Mouse (Mus musculus) megakaryocyte progenitor cell, adult 5-6 weeks (primary cell): ENCODE results near the gene Tapt1. TPM values are rescaled to one million over a fixed set of nuclear protein-coding genes. Genes with fewer than 3 reads are reported as not detected.

Experiments
- ATAC-seq: replicated peaks from 2 replicates; pipeline ENCODE4 v1.8.0; 2016; ENCODE audit warnings: mild to moderate bottlenecking, moderate TSS enrichment, inconsistent platforms; ENCODE audit not compliant: poor library complexity
- total RNA-seq, 2 experiments: library from RNA; stranded (forward) in 1 of 2; stranded (reverse) in 1 of 2; fragments of 157-497, 149-512 nt in 1 of 2; fragments of 200-1000 nt in 1 of 2; gene quantifications; 2 replicates each; pipeline versions ENCODE4 v1.2.3 to v1.2.4; 2015 to 2017

The Tapt1 gene
- total RNA-seq, 2 experiments from 2014 or later = 72.6 to 75.2 TPM

DNA sequence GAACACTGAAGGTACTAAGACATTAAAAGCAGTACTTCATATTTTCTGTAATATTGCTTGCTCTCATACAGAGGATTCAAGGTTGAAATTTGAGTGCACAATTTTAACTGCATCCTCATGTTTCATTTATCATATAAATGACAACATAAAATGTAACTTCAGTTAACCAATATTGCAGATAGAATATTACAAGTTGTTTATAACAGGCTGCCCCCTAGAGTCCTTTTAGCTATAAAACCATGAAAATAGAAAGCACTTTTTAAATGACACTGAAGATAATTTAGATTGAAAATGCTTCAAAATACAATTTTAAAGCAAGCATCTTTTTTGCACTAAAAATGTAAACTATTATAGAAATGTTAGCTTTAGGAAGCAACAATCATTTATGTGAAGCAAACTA, 24.8 kb downstream of the Tapt1 start:
- no peak for ATAC-seq

DNA sequence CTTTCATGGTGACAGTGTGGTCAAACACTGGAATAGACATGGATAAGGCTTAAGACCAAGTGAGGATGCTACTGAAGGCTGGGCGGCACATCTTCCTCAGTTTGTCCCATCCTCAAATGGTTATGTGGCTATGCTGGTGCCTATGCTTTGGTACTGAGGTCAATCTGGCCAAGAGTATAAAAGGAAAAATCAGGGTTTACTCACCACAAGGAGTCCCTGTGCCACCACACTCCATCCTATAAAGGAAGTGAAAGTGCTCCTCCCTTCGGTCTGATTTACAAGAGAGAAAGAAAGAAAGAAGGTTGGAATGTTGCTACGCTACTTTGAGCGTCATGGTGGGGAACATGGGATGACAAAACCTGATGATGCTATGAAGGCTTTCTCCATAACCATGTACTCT, 27.3 kb downstream of the Tapt1 start:
- ATAC-seq = peak; percentile 26; the same call in 1 of the 2 replicates

DNA sequence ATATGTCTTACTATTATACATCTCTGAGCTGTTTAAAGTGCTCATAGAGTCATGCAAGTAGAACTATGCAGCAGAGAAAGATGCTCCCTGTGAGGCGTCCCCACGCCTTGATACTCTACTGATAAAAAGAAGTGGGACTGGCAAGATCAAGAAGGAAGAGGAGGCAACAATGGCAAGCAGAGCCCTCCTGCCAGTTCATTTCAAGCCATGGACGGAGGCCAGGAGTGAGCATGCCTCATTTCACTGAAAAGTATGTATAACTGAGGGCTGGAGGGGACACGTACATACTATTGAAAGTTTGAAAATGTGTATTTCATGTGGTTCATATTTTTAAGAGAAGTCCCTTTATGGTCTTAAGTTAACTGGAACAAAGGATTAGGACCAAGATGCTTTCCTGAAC, 28.0 kb downstream of the Tapt1 start:
- ATAC-seq = no peak

DNA sequence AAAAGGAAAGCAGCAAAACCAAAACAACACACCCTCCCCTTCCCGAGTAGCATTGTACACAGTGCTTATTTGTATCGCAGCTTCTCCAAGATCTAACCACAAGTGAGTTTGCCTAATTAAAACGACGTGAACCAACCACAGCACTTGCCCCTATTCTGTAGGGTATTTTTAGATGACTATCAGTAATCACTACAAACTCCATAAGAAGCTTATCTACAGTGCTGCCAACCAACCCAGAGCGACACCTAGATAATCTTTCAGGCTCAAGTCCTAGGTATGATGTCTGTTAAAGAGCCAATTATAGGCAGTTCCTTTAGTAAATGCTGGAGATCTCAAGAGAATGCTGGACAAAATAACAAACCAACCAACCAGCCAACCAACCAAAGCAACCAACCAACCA, 28.6 kb downstream of the Tapt1 start:
- ATAC-seq = no peak; the same call in 1 of the 2 replicates

DNA sequence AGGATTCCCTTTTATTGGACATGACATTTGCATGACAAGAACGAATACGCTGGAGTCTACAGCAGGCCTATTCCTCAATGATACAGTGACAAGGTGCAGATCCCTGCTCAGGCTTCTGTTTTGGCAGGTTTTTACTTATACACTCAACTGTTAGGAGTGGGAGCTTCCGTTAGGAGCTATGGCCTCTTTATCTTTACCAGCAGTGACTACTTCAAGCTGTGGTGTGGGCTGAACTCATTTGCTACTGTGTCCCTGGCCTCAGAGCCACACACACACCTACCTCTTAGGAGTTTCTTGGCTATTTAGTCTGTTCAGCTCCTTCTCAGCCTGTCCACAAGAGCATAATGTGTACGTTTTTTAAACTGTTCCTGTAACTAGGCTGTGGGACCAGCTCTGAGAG, 30.3 kb downstream of the Tapt1 start:
- peak; percentile 87 for ATAC-seq

DNA sequence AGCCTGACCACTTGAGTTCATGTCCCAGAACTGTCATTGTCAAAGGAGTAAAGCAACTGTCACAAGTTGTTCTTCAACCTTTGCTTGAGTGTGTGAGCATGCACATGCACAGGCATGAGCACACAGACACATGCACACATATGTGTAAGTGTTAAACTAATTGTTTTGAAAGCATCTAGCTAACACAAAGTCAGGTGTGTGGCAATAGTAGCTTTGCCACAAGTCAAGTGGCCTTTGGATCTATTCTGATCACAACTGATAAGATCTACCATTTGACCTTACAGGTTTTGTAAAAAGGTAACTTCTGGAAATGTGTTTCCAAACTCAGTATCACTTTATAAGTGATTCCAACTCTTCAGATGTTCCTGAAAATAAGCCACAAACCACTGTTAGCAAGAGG, 39.1 kb downstream of the Tapt1 start:
- ATAC-seq = no peak

DNA sequence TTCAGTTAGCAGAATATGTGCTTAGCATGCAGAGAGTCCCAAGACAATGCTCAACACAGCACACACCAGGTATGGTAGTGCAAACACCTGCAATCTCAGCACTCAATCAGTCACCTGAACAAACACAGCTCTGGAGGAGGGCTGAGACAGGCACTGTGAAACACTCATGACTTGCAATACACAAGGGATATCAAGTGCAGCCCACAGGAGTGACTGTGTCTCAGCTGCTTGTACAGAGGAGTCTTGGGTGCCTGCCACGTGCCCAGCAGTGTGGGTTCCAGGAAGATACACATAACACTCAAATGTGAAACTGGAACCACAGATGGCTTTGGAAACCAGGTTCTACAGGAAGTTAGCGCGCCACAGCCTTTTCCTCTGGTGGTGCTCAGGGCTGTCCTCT, 44.8 kb downstream of the Tapt1 start:
- peak; percentile 86 for ATAC-seq

DNA sequence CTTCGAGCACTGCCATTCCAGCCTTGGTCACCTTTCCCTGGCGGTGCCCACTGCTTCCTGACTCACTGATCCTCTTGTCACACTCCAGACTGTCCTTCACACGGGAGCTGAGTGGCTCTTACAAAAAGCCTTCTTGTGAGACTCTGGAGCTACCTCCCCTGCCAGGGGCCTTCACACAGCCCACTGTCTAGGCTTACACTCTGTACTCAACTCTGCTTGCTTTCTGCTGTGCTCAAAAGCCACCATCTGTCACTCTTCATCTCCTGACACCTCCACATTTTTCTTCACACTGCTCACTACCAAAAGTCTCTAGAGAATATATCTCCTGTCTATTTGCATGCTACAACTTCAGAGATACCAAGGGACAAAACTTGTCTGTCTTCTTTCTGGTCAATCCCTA, 46.0 kb downstream of the Tapt1 start:
- ATAC-seq = no peak

DNA sequence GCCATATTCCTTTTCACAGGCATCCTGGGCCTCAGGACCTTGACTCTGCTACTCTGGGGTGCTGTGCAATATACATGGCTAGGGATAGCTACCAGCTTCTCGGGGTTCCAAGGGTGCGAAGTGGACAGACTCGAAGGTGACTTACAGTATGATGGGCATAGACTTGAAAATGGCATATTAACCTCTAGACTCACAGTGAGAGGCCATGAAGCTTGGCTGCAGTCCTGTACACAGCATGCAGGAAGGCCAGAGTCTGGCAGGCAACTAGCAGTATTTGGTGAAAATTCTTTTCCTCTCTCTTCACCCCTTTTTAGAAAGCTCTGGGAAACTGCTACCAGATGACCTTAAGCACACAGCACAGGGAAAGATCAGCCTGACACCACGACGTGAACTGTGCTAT, 52.4 kb downstream of the Tapt1 start:
- ATAC-seq = no peak

DNA sequence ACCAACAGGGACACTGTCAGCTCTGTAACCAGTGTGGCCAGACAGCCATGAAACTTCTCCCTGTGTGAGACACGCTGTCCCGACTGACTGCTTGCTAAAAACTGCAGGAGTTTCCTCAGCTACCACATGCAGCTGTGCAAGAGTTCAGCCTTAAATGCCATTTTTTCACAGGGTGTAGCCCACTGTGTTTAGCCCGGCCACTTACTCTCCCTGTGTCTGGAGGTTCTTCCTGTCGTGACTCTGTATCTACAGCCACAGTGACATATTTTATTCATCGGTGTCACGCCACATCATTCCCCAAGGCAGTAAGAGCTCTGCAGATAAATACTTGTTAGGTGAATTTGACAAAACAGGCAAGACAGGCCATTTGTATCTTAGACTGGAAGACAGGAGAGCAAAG, 59.6 kb downstream of the Tapt1 start:
- ATAC-seq = no peak

DNA sequence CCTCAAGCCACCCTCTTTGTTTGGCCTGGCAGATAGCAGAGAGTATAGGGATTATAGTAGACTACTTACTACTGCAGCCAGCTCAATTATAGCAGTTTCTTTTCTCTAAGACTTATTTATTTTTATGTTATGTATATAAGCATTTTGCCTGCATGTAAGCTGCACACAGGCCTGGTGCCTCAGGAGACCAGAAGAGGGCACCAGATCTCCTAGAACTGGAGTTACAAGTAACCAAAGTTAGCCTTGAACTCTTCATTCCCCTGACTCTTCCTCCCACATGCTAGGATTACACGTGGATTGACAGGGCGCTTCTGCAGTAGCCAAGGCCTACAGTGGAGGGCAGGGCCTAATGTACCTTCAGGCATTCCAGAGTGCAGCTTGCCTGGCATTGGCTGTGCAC, 60.6 kb downstream of the Tapt1 start:
- peak; percentile 83 for ATAC-seq

DNA sequence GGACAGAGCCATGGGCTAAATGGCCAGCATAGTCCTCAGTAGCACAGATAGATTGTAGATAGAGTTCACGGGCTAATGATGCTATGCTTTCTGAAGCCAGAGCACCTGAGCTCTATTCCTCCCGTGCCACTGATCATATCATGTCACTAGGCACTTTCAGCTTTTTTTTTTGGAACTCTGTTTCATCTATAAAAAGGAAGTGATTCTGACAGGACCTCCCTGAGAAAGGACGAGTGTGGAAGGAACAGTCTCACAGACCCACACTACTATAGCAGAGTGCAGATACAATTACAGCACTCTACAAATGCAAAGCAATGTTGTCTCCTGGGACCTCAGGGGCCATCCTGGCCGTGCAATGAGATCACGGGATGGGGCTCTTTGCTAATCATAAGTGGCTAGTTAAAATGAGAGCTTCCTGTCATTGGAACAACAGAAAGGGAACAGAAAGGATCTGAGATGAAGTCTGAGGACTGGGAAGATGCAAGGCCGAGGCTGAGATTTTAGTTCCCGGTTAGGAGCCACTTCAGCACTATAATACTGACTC, 62.1 kb downstream of the Tapt1 start:
- ATAC-seq = no peak

DNA sequence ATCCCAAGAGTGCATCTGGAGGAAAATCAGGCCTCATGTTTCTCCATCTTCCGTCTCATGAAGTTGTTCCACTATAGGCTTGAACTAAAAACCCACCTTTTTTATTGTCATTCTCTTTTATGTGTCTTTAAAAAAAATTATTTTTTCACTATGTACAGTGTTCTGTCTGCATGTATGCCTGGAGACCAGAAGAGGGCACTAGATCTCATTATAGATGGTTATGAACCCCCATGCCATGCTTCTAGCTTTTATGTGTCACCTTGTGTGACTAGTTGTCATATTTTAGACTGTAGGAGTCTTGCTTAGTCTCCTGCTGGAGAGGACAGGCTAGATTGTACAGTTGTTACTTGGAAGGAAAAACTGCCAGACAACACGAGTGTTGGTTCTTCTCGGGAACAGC, 63.1 kb downstream of the Tapt1 start:
- no peak for ATAC-seq

DNA sequence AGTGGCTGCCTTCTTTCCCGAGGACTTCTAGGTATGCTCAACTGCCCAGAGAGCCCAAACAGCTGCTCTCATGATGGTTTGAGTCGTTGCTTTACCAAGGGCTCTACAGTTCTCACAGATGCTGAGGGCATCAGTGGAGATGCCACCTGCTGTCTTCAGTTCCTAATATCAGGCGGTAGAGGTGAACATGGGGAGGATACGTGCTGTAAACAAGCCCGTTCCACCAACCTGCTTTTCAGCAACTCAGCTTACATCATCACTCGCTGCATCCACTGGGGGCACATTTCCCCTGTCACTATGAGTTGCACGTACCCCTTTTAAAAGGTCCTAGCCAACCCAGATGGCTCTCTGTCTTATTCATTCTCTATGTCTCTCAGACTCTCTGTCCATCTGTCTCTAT, 63.6 kb downstream of the Tapt1 start:
- ATAC-seq = no peak

DNA sequence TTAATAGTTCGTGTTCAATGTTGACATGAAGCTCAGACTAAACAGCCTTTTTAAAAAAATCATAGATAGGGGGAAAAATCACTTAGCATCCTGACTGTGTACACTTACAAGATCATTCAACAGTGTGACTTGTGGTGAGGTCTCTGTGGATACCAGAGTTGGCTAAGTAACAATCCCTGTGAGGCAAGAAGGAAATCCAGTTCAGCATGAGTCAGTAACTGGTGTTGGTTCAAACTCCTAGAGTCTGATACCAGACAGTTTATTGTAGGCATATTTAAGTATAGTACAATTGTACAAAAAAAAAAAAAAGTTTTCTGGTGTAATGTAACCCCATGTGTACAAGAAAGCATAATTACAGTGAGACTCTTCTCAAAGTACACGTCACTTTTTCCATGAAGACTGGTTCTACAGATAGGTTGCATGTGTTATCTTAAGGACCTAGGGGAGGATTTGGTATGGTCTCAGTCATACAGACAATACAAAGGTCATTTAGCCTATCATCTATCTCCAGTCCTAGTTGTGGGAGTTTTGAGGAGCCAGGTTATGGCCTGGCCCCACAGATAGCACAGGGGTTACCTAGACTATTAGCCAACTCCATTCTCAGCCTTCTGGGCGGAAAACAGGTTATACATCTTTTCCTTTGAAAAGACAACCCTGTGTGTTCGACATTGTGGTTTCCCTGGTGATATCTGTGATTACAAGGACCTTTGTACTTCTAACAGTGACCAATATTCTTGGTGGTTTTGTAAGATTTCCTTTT, 66.6 kb downstream of the Tapt1 start:
- ATAC-seq = peak; percentile 53

DNA sequence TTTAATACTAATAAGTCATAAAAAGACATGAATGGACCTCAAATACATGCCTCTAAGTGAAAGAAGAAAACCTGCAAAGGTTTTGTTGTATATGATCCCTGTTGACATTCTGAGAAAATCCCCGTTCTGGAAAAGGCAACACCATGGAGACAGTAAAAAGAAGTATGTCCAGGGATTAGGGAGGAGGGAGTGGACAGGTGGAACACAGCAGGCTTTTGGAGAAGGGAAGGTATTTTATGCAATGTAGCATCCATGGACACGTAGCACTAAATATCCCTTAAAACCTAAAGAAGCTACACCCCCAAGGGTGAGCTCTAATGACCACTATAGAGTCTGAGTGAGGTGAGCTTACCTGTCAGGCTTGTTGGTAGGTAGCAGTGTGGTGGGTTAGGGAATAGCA, 67.2 kb downstream of the Tapt1 start:
- no peak for ATAC-seq

DNA sequence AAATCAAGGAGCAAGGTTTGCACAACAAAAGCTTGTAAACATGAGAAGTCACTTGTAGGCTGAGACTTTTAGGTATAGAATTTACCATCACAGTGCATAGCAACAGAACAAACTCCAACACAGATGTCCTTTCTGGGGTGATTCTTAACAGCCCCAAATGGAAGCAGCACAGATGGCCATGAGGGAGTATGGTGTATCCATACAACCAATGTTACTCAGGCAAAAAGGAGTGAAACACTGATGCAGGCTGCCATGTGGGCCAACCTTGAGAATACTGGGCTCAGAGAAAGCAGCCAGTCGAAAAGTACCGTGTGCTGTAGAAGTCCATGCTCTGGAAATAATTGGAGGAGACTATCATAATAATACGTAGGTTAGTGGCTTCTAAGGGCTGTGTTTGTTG, 68.0 kb downstream of the Tapt1 start:
- ATAC-seq = no peak

DNA sequence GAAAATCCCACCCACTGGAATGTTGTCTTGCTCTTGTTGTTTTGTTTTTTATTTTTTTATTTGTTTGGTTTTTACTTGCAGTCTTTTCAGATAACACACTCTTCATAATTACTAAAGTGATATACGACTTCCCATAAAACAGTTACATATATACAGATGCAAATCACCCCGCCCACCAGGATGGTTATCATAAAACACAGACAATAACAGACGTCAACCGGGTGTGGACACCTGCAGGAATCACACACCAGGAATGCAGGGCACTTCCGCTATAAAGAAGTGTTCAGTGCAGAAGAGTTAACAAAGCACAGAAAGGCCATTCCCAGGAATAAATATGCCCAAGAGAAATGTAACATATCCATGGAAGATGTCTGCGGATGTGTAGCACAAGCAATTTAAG, 68.7 kb downstream of the Tapt1 start:
- ATAC-seq = no peak

DNA sequence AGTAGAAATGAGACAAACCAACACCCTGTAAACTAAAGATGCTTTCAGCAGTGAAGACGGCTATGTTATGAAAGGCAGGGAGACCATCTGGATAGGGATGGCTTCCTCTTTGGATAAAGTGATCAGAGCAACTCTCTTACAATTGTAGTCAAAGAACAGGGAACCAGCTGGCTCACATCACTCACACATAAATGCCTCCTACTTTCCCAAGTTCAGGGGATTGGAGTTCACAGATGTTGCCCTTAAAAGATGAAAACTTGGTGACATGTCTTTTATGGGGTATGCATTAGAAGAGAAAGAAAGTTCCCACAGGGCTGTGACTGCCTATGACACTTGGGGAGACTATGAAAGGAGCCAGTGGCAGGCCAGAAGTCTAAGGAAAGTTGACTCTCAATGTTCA, 73.4 kb downstream of the Tapt1 start:
- no peak for ATAC-seq

DNA sequence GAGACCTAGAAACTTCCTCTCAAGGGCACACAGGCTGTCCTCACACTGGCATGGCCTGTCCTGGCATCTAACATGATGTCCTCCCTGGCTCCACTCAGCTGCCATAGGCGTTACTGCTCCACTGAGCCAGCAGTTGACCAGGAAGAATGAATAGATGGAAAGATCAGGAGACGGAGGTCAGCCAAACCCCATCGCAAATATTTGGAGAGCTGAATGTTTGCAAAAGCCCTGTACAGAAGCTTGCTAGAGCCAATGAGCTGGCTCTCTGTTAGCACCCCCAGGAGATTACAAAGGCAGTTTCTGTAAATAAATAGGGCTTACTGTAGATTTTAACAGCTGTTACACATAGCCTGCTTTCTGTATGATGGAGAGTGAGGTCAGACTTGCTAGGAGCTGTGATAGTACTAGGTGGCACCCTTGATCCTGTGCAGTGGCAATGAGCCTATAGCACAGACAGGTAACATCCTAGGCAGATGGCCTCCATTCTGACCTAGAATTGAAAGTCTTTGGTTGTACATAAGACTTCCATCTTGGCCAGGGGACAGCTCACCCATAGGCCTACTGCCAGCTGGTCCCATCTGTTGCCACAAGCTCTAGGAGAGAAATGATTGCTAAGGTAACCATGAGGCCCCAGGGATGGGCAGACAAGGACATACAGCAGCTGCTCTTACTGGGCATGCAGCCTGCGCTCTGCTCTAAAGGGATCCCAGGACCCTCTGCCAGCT, 74.9 kb downstream of the Tapt1 start:
- ATAC-seq = no peak

DNA sequence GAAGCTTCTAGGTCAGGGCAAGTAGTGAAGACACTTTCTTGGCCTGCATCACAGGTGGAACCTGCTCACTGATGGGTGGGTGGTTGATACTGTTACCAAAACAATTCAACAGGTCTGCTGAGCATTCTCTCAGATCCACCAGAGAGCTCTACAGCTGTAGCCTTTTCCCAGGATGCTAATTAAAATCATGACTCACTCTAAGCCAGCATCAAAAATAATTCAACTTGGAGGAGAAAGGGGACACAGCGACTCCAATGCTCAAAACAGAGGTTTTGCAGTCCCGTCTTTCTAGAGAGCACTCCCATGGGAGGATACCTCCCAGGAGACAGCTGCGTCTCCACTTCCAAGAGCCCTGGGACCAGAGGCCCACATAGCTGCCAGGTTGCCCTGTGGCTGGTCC, 78.7 kb downstream of the Tapt1 start:
- no peak for ATAC-seq
